Mouse (Mus musculus) small intestine, adult 2 months (tissue): Measurements from ENCODE around the gene Gsto1.

Source experiments
- CTCF ChIP-seq: fragments of 200-500 bp; IDR thresholded peaks from 2 replicates; pipeline ENCODE4 v1.5.1; 2012; ENCODE audit warnings: low read depth, mild to moderate bottlenecking, control low read depth, inconsistent platforms, low read length, moderate library complexity, mixed read lengths; ENCODE audit not compliant: insufficient replicate concordance, insufficient read length; ENCODE audit errors: extremely low read depth
- POLR2A ChIP-seq: fragments of 200-500 bp; IDR thresholded peaks from 2 replicates; pipeline ENCODE4 v1.6.1; 2012; ENCODE audit warnings: low read depth, mild to moderate bottlenecking, control low read depth, inconsistent platforms, low read length, moderate library complexity

GRCm38 (mm10) chr19:47853053-47853452 lies 1.7 kb upstream of the Gsto1 start:
- no peak for TF ChIP-seq POLR2A
- TF ChIP-seq CTCF, result no peak
